Mouse (Mus musculus) embryonic facial prominence, embryonic 11.5 days (tissue): Measurements from ENCODE around the gene Gfi1b. TPM values are rescaled to one million over a fixed set of nuclear protein-coding genes. Genes with fewer than 3 reads are reported as not detected.

Experiments used
- ATAC-seq: fragments of 200-750 bp; cut with Nextera tagmentation; replicated peaks from 2 replicates; pipeline ENCODE4 v1.8.0; 2017; ENCODE audit warnings: low read depth; ENCODE audit not compliant: insufficient number of reproducible peaks, low FRiP score, low TSS enrichment
- DNase-seq: peaks from one replicate; pipeline ENCODE4 v3.0.0-alpha.2; 2015; ENCODE audit warnings: low spot score
- H3K27ac ChIP-seq: fragments of 300-500 bp; sonication (generic); replicated peaks from 2 replicates; pipeline ENCODE4 v1.5.1; 2014; ENCODE audit warnings: mild to moderate bottlenecking, low read depth, low read length, control low read depth
- H3K27me3 ChIP-seq: fragments of 300-500 bp; sonication (generic); 2 replicates; pipeline ENCODE4 v1.6.1; 2014; ENCODE audit warnings: mild to moderate bottlenecking, low read length, moderate library complexity, mixed read lengths; ENCODE audit not compliant: control insufficient read depth, insufficient read depth
- H3K36me3 ChIP-seq: fragments of 300-500 bp; sonication (generic); replicated peaks from 2 replicates; pipeline ENCODE4 v1.6.1; 2014; ENCODE audit warnings: low read depth, mild to moderate bottlenecking, low read length, moderate library complexity, mixed read lengths; ENCODE audit not compliant: control insufficient read depth, insufficient read depth
- H3K4me1 ChIP-seq: fragments of 300-500 bp; sonication (generic); 2 replicates; pipeline ENCODE4 v1.6.1; 2014; ENCODE audit warnings: low read length, mixed read lengths; ENCODE audit not compliant: control insufficient read depth, insufficient read depth
- H3K4me2 ChIP-seq: fragments of 300-500 bp; sonication (generic); 2 replicates; pipeline ENCODE4 v1.6.1; 2014; ENCODE audit warnings: low read depth, mild to moderate bottlenecking, control low read depth, low read length, moderate library complexity
- H3K4me3 ChIP-seq: fragments of 300-500 bp; sonication (generic); 2 replicates; pipeline ENCODE4 v1.5.1; 2014; ENCODE audit warnings: low read depth, low read length, control low read depth
- H3K9ac ChIP-seq: fragments of 300-500 bp; sonication (generic); replicated peaks from 2 replicates; pipeline ENCODE4 v1.6.1; 2014; ENCODE audit warnings: mild to moderate bottlenecking, control low read depth, low read length
- H3K9me3 ChIP-seq: fragments of 300-500 bp; sonication (generic); replicated peaks from 2 replicates; pipeline ENCODE4 v1.6.1; 2016; ENCODE audit warnings: mild to moderate bottlenecking, low read length, inconsistent platforms, mixed read lengths; ENCODE audit not compliant: control insufficient read depth
- WGBS: fragments of 180-500 bp; shearing (Covaris S2); extraction: QIAGEN DNeasy Blood & Tissue Kit; methylation state at CpG from one replicate; pipeline ENCODE4 v1.1.7; 2014; 5-methylcytosine and 5-hydroxymethylcytosine counted together
- polyA plus RNA-seq: library from polyadenylated mRNA; unstranded; fragments of >200 nt; fragmentation: Nextera tagmentation; extraction: Ambion mirVana; gene quantifications from 2 replicates; pipeline ENCODE4 v1.2.1, GENCODE M21; 2014

Gene Gfi1b
- polyA plus RNA-seq, 1 experiment from 2014 or later: 2.6 TPM

- 95% methylated on average over 3 of the region's 3 CpGs for WGBS
- H3K9ac ChIP-seq: no peak overlapping the region
- no peak for ATAC-seq
These were observed 45.0 kb downstream of the Gfi1b start for GRCm38 (mm10) chr2:28576815-28577214.

GRCm38 (mm10) chr2:28575341-28575740, 46.4 kb downstream of the Gfi1b start:
- ATAC-seq (no peak), DNase-seq (no peak)
- no peaks in the 10 kb centered on the region for H3K9me3 ChIP-seq
- H3K4me3 ChIP-seq: no peak overlapping the region
- H3K27ac ChIP-seq: no peak overlapping the region
- no peaks in the 10 kb centered on the region for H3K4me1 ChIP-seq
- no peak overlapping the region for H3K4me2 ChIP-seq
- no peak overlapping the region for H3K9ac ChIP-seq
- H3K27me3 ChIP-seq: no peaks in the 10 kb centered on the region
- H3K36me3 ChIP-seq: peaks cover 12% of the 10 kb centered on the region
- 84% methylated on average over 4 of the region's 4 CpGs for WGBS

More at GRCm38 (mm10) chr2:28576815-28577214, 45.0 kb downstream of the Gfi1b start:
- no peaks in the 10 kb centered on the region for H3K4me1 ChIP-seq
- H3K36me3 ChIP-seq: peaks cover 8% of the 10 kb centered on the region
- H3K27me3 ChIP-seq: no peaks in the 10 kb centered on the region
- no peaks in the 10 kb centered on the region for H3K9me3 ChIP-seq
- no peak overlapping the region for H3K4me3 ChIP-seq
- no peak overlapping the region for H3K4me2 ChIP-seq
- DNase-seq: no peak
- H3K27ac ChIP-seq: no peak overlapping the region

- no peaks in the 10 kb centered on the region for H3K9me3 ChIP-seq
- DNase-seq: peak; percentile 57
- no peak overlapping the region for H3K27ac ChIP-seq
- H3K4me1 ChIP-seq: no peaks in the 10 kb centered on the region
- no peak overlapping the region for H3K4me2 ChIP-seq
- H3K9ac ChIP-seq: no peak overlapping the region
- 58% methylated on average over 3 of the region's 3 CpGs for WGBS
- ATAC-seq: no peak
- H3K27me3 ChIP-seq: no peaks in the 10 kb centered on the region
- H3K4me3 ChIP-seq: no peak overlapping the region
- peaks cover 13% of the 10 kb centered on the region for H3K36me3 ChIP-seq
These were observed 51.9 kb downstream of the Gfi1b start for GRCm38 (mm10) chr2:28569903-28570302.

GRCm38 (mm10) chr2:28566545-28566944, 55.2 kb downstream of the Gfi1b start:
- H3K9ac ChIP-seq: no peak overlapping the region
- no peak overlapping the region for H3K4me2 ChIP-seq
- no peak overlapping the region for H3K27ac ChIP-seq
- H3K9me3 ChIP-seq: no peaks in the 10 kb centered on the region
- H3K4me1 ChIP-seq: no peaks in the 10 kb centered on the region
- no peak for DNase-seq
- H3K27me3 ChIP-seq: no peaks in the 10 kb centered on the region
- H3K4me3 ChIP-seq: no peak overlapping the region
- WGBS: 27% methylated on average over 5 of the region's 5 CpGs
- no peak for ATAC-seq
- H3K36me3 ChIP-seq: peaks cover 7% of the 10 kb centered on the region; the same call in 1 of the 2 replicates

- Histone ChIP-seq H3K36me3 (peaks cover 4% of the 10 kb centered on the region; the same call in 1 of the 2 replicates), H3K27me3 (no peaks in the 10 kb centered on the region), H3K4me2 (no peak overlapping the region), H3K27ac (no peak overlapping the region), H3K4me1 (no peaks in the 10 kb centered on the region), H3K9me3 (no peaks in the 10 kb centered on the region), H3K9ac (no peak overlapping the region), H3K4me3 (no peak overlapping the region)
- WGBS: 90% methylated on average over 4 of the region's 4 CpGs
- ATAC-seq: no peak; the same call in 1 of the 2 replicates
- no peak for DNase-seq
These were observed 57.4 kb downstream of the Gfi1b start for GRCm38 (mm10) chr2:28564380-28564779.

GRCm38 (mm10) chr2:28563830-28564229, 58.0 kb downstream of the Gfi1b start:
- no peak overlapping the region for H3K9ac ChIP-seq
- no peaks in the 10 kb centered on the region for H3K9me3 ChIP-seq
- H3K36me3 ChIP-seq: peaks cover 4% of the 10 kb centered on the region; the same call in 1 of the 2 replicates
- H3K4me3 ChIP-seq: no peak overlapping the region
- no peak overlapping the region for H3K4me2 ChIP-seq
- no peaks in the 10 kb centered on the region for H3K4me1 ChIP-seq
- H3K27ac ChIP-seq: no peak overlapping the region
- no peaks in the 10 kb centered on the region for H3K27me3 ChIP-seq
- no peak for DNase-seq
- no peak for ATAC-seq

- WGBS: 77% methylated on average over 6 of the region's 6 CpGs
- Histone ChIP-seq H3K27me3 (no peaks in the 10 kb centered on the region), H3K9ac (no peak within 1 kb of the TSS), H3K36me3 (peaks cover 4% of the 10 kb centered on the region; the same call in 1 of the 2 replicates), H3K9me3 (no peaks in the 10 kb centered on the region), H3K27ac (no peak within 1 kb of the TSS), H3K4me3 (no peak within 1 kb of the TSS), H3K4me1 (no peaks in the 10 kb centered on the region), H3K4me2 (no peak within 1 kb of the TSS)
- ATAC-seq (no peak), DNase-seq (no peak)
These were observed 58.5 kb downstream of the Gfi1b start, which contains the start of gene Cel for GRCm38 (mm10) chr2:28563303-28563702. Cel (minus strand) TSS chr2:28563403.
